ENCODE assay signal across 26 mouse cellular contexts in the genomic region with DNA sequence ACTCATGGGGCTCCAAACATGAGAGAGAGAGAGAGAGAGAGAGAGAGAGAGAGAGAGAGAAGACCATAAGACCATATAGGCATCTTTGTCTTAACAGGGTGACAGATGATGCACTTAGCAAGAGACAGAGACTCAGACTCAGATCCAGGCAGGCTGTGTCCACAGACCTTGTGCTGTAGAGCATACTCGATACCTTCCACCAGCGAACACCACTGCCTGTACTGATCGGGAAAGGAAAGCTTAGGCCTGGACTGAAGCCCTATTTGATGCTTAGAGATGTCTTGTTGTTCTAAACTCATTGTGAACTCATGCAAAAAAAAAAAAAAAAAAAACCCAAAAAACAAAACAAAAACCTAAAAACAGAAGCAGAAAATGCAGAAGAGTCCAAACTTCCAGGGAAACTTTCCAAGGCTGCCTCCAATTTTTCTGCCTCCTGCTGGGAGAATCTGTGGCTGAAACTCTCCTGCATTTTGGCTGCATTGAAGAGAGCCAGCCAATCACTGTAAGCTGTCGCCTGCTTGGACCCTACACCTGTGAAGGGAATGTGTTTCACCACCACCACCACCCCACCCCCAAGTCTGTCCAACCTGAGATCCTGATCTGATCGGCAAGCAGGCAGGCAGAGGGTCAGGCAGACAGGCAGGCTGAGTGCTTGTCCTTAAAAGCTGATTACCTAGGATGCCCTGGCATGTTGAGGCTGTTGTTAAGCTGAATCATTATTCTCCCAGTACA.
DNase-seq lines count a peak whose midpoint lies in the region; ATAC-seq and TF ChIP-seq lines count a peak whose summit lies in the region.
"Had no signal": no experiment of that assay in that cellular context is flagged by ENCODE, and none has a peak within 500 bp of the region (broad histone marks: within the 10 kb centered on the region; RNA-seq: fewer than 3 reads in every experiment).

No protein-coding gene starts in this region.

- TF ChIP-seq EP300 in heart, adult 2 months (IDR thresholded peaks at IDR 0.05; ENCODE audit: insufficient read depth, low read depth, low read length), result no peak

- ATAC-seq in heart, embryonic 11.5 days (replicated peaks; ENCODE audit: insufficient number of reproducible peaks, low FRiP score, low TSS enrichment), result no peak
- ATAC-seq: midbrain, embryonic 15.5 days had no signal

- DNase-seq in heart, adult 2 months, result peak in 1 of 2 experiments; percentile 16
- peak; percentile 58 for DNase-seq in cerebellum, adult 18-20 months
- DNase-seq in cerebellum, adult 9-10 months, result peak; percentile 71
- DNase-seq in cerebellum, postnatal 36 days, result peak; percentile 38 to 50
- no peak for DNase-seq in frontal cortex, postnatal 10 days (ENCODE audit: low spot score in 2 of 2)
- DNase-seq in kidney, adult 9 months, result no peak
- DNase-seq: adrenal gland, adult 8-10 months; gastrocnemius, postnatal 36 days; kidney, adult 2 months; kidney, postnatal 10 days; layer of hippocampus, adult 9-11 months; liver; lung, adult 2 months; lung, postnatal 10 days; right cerebral cortex, adult 18-20 months; spleen, adult 18-20 months; thymus, postnatal 14 days had no signal

- H3K9me3 ChIP-seq in heart, embryonic 11.5 days (replicated peaks; ENCODE audit: control insufficient read depth, low read length), result no peaks in the 10 kb centered on the region
- H3K9me3 ChIP-seq: embryonic facial prominence, embryonic 10.5 days; embryonic facial prominence, embryonic 15.5 days; forebrain, embryonic 12.5 days; heart, embryonic 15.5 days; midbrain, embryonic 10.5 days; midbrain, embryonic 15.5 days had no signal

- TF ChIP-seq POLR2A in heart, adult 2 months (IDR thresholded peaks at IDR 0.05; ENCODE audit: insufficient read depth, low read depth, low read length), result no peak

- H3K79me2 ChIP-seq in heart, adult 2 months (replicated peaks; ENCODE audit: control insufficient read depth, insufficient read depth, low read length), result no peaks in the 10 kb centered on the region

- TF ChIP-seq CTCF in heart, adult 2 months (IDR thresholded peaks at IDR 0.05), result peak; percentile 18; the same call in 1 of the 2 replicates

- H3K27ac ChIP-seq in heart, adult 2 months, result no peak overlapping the region
- H3K27ac ChIP-seq in heart, embryonic 11.5 days (ENCODE audit: low read depth, low read length), result no peak overlapping the region
- H3K27ac ChIP-seq: embryonic facial prominence, embryonic 10.5 days; embryonic facial prominence, embryonic 15.5 days; forebrain, embryonic 12.5 days; heart, embryonic 15.5 days; liver, embryonic 14.5 days; midbrain, embryonic 15.5 days had no signal

- no peak overlapping the region for H3K4me2 ChIP-seq in heart, embryonic 11.5 days
- H3K4me2 ChIP-seq: embryonic facial prominence, embryonic 15.5 days; forebrain, embryonic 12.5 days; heart, embryonic 15.5 days; midbrain, embryonic 15.5 days had no signal

- no peak overlapping the region for H3K9ac ChIP-seq in heart, adult 2 months (ENCODE audit: low read depth, low read length)
- no peak overlapping the region for H3K9ac ChIP-seq in heart, embryonic 11.5 days (ENCODE audit: low read depth, low read length)
- H3K9ac ChIP-seq: embryonic facial prominence, embryonic 15.5 days; forebrain, embryonic 12.5 days; heart, embryonic 15.5 days; liver, embryonic 14.5 days; midbrain, embryonic 15.5 days had no signal

- H3K27me3 ChIP-seq in heart, adult 2 months (ENCODE audit: control insufficient read depth, insufficient read depth, low read length), result no peaks in the 10 kb centered on the region
- H3K27me3 ChIP-seq in heart, embryonic 11.5 days (ENCODE audit: control insufficient read depth, insufficient read depth, low read length), result no peaks in the 10 kb centered on the region
- H3K27me3 ChIP-seq: CH12.LX; embryonic facial prominence, embryonic 15.5 days; forebrain, embryonic 12.5 days; heart, embryonic 15.5 days; midbrain, embryonic 15.5 days had no signal

- 79% methylated on average over 5 of the region's 5 CpGs for WGBS in heart, adult 2 months
- WGBS in heart, embryonic 11.5 days (ENCODE audit: insufficient replicate concordance), result 77% methylated on average over 5 of the region's 5 CpGs

- H3K36me3 ChIP-seq in heart, adult 2 months (ENCODE audit: control insufficient read depth, insufficient read depth, low read length), result no peaks in the 10 kb centered on the region
- H3K36me3 ChIP-seq in heart, embryonic 11.5 days (ENCODE audit: control insufficient read depth, insufficient read depth, low read length), result no peaks in the 10 kb centered on the region
- H3K36me3 ChIP-seq: embryonic facial prominence, embryonic 10.5 days; embryonic facial prominence, embryonic 15.5 days; forebrain, embryonic 12.5 days; heart, embryonic 15.5 days; midbrain, embryonic 10.5 days; midbrain, embryonic 15.5 days had no signal

- no peak overlapping the region for H3K4me3 ChIP-seq in heart, adult 2 months
- no peak overlapping the region for H3K4me3 ChIP-seq in heart, embryonic 11.5 days (ENCODE audit: low read depth, low read length)
- H3K4me3 ChIP-seq: embryonic facial prominence, embryonic 10.5 days; embryonic facial prominence, embryonic 15.5 days; forebrain, embryonic 12.5 days; heart, embryonic 15.5 days; midbrain, embryonic 10.5 days; midbrain, embryonic 15.5 days had no signal

- peaks cover 12% of the 10 kb centered on the region for H3K4me1 ChIP-seq in heart, adult 2 months (ENCODE audit: control insufficient read depth, insufficient read depth, low read length)
- peaks cover 17% of the 10 kb centered on the region for H3K4me1 ChIP-seq in heart, embryonic 11.5 days (ENCODE audit: control insufficient read depth, insufficient read depth, low read length)

- intact Hi-C loops in heart, adult 2 months (cut with DNase I), result no loop called here

Comparison
In these comparisons a context has a peak if more than half of its experiments do, and no peak if none do; other contexts are left out.
1. DNase-seq: peak in cerebellum, adult 18-20 months (2 of 2), cerebellum, adult 9-10 months (single experiment) and cerebellum, postnatal 36 days (2 of 2); none in frontal cortex, postnatal 10 days (0 of 2) and kidney, adult 9 months (single experiment).